Mouse (Mus musculus) heart, adult 2 months (tissue): ENCODE data around the gene Tcf23. TPM values are rescaled to one million over a fixed set of nuclear protein-coding genes. Genes with fewer than 3 reads are reported as not detected.
A peak's percentile ranks its signal among the peaks of the same experiment; 100 is the strongest.

Source experiments
- DNase-seq, 2 experiments: peaks; one replicate each; pipeline ENCODE4 v3.0.0; 2021
- H3K27ac ChIP-seq: fragments of 200-600 bp; 2 replicates; pipeline ENCODE4 v1.8.1; 2022
- H3K27me3 ChIP-seq: fragments of 200-500 bp; 2 replicates; pipeline ENCODE4 v1.6.1; 2012; ENCODE audit warnings: mild to moderate bottlenecking, low read length, inconsistent platforms, mixed read lengths; ENCODE audit not compliant: control insufficient read depth, insufficient read depth
- H3K36me3 ChIP-seq: fragments of 200-500 bp; 2 replicates; pipeline ENCODE4 v1.6.1; 2012; ENCODE audit warnings: low read length, inconsistent platforms; ENCODE audit not compliant: control insufficient read depth, insufficient read depth
- H3K4me1 ChIP-seq: fragments of 200-500 bp; 2 replicates; pipeline ENCODE4 v1.6.1; 2011; ENCODE audit warnings: low read length; ENCODE audit not compliant: control insufficient read depth, insufficient read depth
- H3K4me3 ChIP-seq: fragments of 200-600 bp; 2 replicates; pipeline ENCODE4 v1.8.1; 2022
- H3K79me2 ChIP-seq: fragments of 200-500 bp; replicated peaks from 2 replicates; pipeline ENCODE4 v1.6.1; 2012; ENCODE audit warnings: mild to moderate bottlenecking, inconsistent platforms, low read length, moderate library complexity, mixed read lengths; ENCODE audit not compliant: control insufficient read depth, insufficient read depth
- H3K9ac ChIP-seq: fragments of 200-500 bp; 2 replicates; pipeline ENCODE4 v1.6.1; 2012; ENCODE audit warnings: low read depth, mild to moderate bottlenecking, control low read depth, inconsistent platforms, low read length, mixed read lengths
- CTCF ChIP-seq: fragments of 200-600 bp; IDR thresholded peaks from 2 replicates; pipeline ENCODE4 v1.8.1; 2022; ENCODE audit warnings: antibody characterized with exemption, mild to moderate bottlenecking, moderate library complexity
- EP300 ChIP-seq: fragments of 200-500 bp; IDR thresholded peaks from 2 replicates; pipeline ENCODE4 v1.6.1; 2011; ENCODE audit warnings: low read depth, low read length, control low read depth; ENCODE audit not compliant: insufficient read depth
- POLR2A ChIP-seq: fragments of 200-500 bp; IDR thresholded peaks from 2 replicates; pipeline ENCODE4 v1.6.1; 2011; ENCODE audit warnings: mild to moderate bottlenecking, low read depth, low read length, control low read depth; ENCODE audit not compliant: insufficient read depth
- WGBS: fragments of 180-500 bp; shearing (Covaris S2); methylation state at CpG from one replicate; pipeline ENCODE4 v1.1.7; 2018; 5-methylcytosine and 5-hydroxymethylcytosine counted together
- intact Hi-C: fragments of 180-260 bp; cut with DNase I; formaldehyde crosslinking; loops from one replicate; pipeline ENCODE4 v1.15.1; 2025
- polyA plus RNA-seq: library from polyadenylated mRNA; depleted of rRNA; stranded (reverse); fragments of >200 nt; gene quantifications from 2 replicates; pipeline ENCODE4 v1.2.3, GENCODE M21; 2012
- total RNA-seq, 2 experiments: library from RNA; stranded (reverse); gene quantifications; 2 replicates each; pipeline ENCODE4 v1.2.3; 2021

Tcf23 gene
- total and polyA plus RNA-seq, 3 experiments, result 0.57 to 1.6 (median 1.6) TPM

DNA sequence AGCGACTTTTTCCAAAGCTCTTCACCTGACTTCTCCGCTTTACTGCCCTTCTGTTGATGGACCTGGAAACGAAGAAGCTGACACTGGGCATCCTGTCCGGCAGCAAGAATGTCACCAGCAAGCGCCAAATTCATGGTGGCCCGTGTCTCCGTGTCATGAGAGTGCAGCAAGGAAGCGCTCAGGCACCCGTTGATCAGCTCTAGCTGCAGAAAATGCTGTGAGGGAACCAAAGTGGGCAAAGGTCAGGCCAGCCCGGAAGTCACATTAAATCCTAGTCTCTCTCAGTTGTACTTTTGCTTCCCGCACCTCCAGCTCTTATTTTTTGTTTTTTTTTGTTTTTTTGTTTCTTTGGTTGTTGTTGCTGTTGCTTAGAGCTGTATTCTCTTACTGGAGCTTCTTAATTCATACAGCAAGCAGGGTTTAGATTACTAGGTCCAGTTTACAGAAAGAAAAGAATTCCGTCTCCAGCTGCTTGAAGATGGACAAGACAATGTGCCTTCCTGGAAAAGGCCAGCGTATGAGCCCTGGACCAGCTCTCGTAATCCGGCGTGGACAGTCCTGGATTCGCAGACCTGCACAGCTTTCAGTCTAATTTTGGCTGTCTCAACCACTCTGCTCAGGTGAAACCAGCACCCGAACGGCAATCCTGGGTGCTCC, 9.1 kb upstream of the Tcf23 start:
- Histone ChIP-seq H3K79me2 (peaks cover 1% of the 10 kb centered on the region), H3K27ac (peak overlapping the region; percentile 93), H3K4me3 (peak overlapping the region; percentile 92), H3K27me3 (no peaks in the 10 kb centered on the region), H3K9ac (peak overlapping the region; percentile 96), H3K36me3 (peaks cover 18% of the 10 kb centered on the region), H3K4me1 (peaks cover 15% of the 10 kb centered on the region)
- intact Hi-C loops, result no loop called here
- no peak for TF ChIP-seq POLR2A
- no peak for TF ChIP-seq EP300
- no peak for TF ChIP-seq CTCF
- 19% methylated on average over 19 of the region's 19 CpGs for WGBS
- DNase-seq, result peak in 1 of 2 experiments; percentile 27

GRCm38 (mm10) chr5:30959966-30960501, 8.4 kb upstream of the Tcf23 start, which contains the start of gene Preb:
Gene Preb (minus strand): TSS chr5:30960361.
- no peaks in the 10 kb centered on the region for H3K27me3 ChIP-seq
- intact Hi-C loops, result loop anchor here (2.0 to 5.0 kb wide), 2 partner anchors 38 to 89 kb away; partner anchors contain the start of genes Atraid, Khk and Slc5a6
- H3K79me2 ChIP-seq, result peaks cover 1% of the 10 kb centered on the region
- peak within 1 kb of the TSS; percentile 96 for H3K9ac ChIP-seq
- TF ChIP-seq CTCF, result peak; percentile 33; the same call in 1 of the 2 replicates
- peak; percentile 95 for TF ChIP-seq POLR2A
- TF ChIP-seq EP300, result 0 out of 2 replicates have a peak, but pooled peaks have one; percentile 20
- DNase-seq, result peak; percentile 98 to 99
- H3K4me1 ChIP-seq, result peaks cover 15% of the 10 kb centered on the region
- H3K36me3 ChIP-seq, result peaks cover 18% of the 10 kb centered on the region
- WGBS, result under 1% methylated on average over 56 of the region's 56 CpGs
- peak within 1 kb of the TSS; percentile 93 for H3K27ac ChIP-seq
- H3K4me3 ChIP-seq, result peak within 1 kb of the TSS; percentile 92

DNA sequence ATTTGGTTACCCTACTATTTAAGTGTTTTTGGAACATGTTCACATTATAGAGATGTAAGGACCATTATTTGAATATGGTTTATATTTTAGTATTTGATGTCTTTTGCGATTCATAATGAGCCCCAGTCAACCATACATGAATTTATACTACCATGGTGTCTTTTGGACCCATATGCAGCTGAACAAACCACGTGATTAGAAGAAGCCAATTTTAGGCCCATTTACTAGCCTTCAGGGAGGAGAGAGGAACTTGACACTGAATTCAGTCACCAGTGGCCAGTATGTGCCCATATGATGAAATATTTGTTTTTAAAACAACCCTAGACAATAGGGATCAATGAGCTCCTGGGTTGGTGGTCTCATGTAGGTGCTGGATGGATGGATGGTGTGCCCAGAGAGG, 7.6 kb upstream of the Tcf23 start:
- H3K27ac ChIP-seq, result peak overlapping the region; percentile 93
- no peak overlapping the region for H3K9ac ChIP-seq

DNA sequence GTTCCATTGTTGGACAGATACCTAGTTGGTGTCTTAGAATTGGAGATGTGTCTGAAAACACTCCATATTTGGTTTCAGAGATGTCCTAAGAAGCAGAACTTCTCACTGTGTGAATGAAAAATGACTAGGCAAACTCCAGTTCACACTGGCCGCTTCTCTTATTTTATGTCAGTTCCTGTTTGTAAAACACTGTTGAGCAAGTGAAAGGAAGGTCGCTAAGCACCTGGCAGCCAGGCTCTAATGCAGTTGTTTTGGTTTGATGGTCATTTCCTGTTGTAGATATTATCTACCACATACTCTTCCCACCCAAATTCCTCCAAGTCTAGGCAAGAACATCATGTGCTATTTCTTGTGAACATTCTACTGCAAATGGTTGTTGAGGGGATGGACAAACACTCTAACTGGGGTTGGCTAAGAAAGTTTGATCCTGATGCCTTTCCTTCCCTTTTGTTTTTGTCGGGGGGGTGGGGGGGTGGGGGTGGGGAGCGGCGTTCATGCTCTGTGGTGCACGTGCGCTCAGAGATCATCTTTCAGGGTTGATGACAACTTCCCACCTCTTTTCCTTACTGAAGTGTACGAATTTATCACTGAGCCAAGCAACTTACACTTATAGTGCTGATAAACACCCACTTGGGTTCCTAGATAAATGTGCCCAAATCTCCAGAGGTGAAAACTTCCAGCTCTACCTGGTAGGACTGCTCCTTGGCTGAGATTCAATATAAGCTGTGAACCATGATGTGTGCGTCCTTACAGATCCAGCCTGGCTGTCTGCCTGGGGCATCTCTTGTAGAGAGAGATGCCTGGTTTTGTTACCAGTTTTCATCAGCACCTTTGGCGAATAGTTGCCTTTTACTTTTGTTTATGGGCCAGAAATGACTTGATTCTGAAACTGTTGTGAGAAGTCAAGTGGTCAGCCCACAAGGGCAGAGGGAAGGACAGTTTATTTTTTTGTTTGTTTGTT, 6.6 kb upstream of the Tcf23 start:
- H3K36me3 ChIP-seq, result peaks cover 18% of the 10 kb centered on the region
- H3K4me3 ChIP-seq, result no peak overlapping the region
- 35% methylated on average over 10 of the region's 10 CpGs for WGBS
- intact Hi-C loops, result loop anchor here (1.0 to 5.0 kb wide), 3 partner anchors 7 to 87 kb away; partner anchors contain the start of genes Atraid, Khk and Slc5a6
- H3K27me3 ChIP-seq, result no peaks in the 10 kb centered on the region
- TF ChIP-seq CTCF, result no peak
- TF ChIP-seq EP300, result no peak
- TF ChIP-seq POLR2A, result no peak; the same call in 1 of the 2 replicates
- peaks cover 15% of the 10 kb centered on the region for H3K4me1 ChIP-seq
- H3K9ac ChIP-seq, result no peak overlapping the region
- H3K27ac ChIP-seq, result peak overlapping the region; percentile 93
- DNase-seq, result no peak
- H3K79me2 ChIP-seq, result peaks cover 1% of the 10 kb centered on the region

More for the DNA sequence above, 7.6 kb upstream of the Tcf23 start:
- Histone ChIP-seq H3K79me2 (peaks cover 1% of the 10 kb centered on the region), H3K4me3 (peak overlapping the region; percentile 92), H3K36me3 (peaks cover 18% of the 10 kb centered on the region), H3K27me3 (no peaks in the 10 kb centered on the region), H3K4me1 (peaks cover 15% of the 10 kb centered on the region)
- TF ChIP-seq POLR2A (no peak), EP300 (no peak), CTCF (no peak)
- intact Hi-C loops, result loop anchor here (1.0 to 5.0 kb wide), 3 partner anchors 8 to 88 kb away; partner anchors contain the start of genes Atraid, Khk and Slc5a6
- WGBS, result 79% methylated on average over 2 of the region's 2 CpGs
- DNase-seq, result no peak

DNA sequence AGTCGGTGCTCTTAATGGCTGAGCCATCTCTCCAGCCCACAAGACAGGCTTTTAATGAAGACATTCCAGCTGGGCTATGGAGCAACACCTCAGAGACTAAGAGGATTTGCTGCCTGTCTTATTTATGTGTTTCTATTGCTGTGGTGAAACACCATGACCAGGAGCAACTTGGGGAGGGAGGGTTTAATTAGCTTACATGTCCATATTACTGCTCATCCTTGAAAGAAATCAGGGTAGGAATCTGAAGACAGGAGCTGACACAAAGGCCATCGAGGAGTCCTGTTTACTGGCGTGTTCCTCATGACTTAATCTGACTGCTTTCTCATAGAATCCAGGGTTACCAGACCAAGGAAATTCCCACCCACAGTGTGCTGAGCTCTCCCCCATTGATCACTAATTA, 4.5 kb upstream of the Tcf23 start:
- no peak for TF ChIP-seq POLR2A
- TF ChIP-seq CTCF, result no peak
- TF ChIP-seq EP300, result no peak
- DNase-seq, result no peak
- H3K79me2 ChIP-seq, result peaks cover 1% of the 10 kb centered on the region; the same call in 1 of the 2 replicates
- H3K4me1 ChIP-seq, result peaks cover 11% of the 10 kb centered on the region
- no peaks in the 10 kb centered on the region for H3K27me3 ChIP-seq
- no peak overlapping the region for H3K9ac ChIP-seq
- H3K36me3 ChIP-seq, result peaks cover 5% of the 10 kb centered on the region
- intact Hi-C loops, result loop anchor here (5.0 kb wide), 1 partner anchor 42 kb away; the partner anchor contains the start of gene Khk
- no peak overlapping the region for H3K4me3 ChIP-seq
- 81% methylated on average over 3 of the region's 3 CpGs for WGBS
- H3K27ac ChIP-seq, result no peak overlapping the region
